Comparison of ENCODE assay signal across 25 mouse cellular contexts in the genomic region with DNA sequence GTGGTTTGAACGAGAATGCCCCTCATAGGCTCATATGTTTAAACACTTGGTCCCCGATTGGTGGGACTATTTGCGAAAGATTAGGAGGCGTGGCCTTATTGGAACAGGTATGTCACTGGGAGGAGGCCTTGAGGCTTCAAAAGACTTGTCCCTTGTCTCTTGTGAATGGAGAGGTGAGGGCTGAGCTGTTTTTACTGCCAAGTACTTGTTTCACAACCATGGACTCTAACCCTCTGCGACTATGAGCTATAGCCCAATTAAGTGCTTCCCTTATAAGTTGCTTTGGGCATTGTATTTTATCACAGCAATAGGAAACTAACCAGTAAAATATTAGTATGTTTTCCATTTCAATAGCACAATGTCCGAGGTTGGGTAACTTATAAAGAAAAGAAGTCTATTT.
DNase-seq lines count a peak whose midpoint lies in the region; ATAC-seq and TF ChIP-seq lines count a peak whose summit lies in the region.
"Had no signal": no experiment of that assay in that cellular context is flagged by ENCODE, and none has a peak within 500 bp of the region (broad histone marks: within the 10 kb centered on the region; RNA-seq: fewer than 3 reads in every experiment).

No protein-coding gene starts in this region.

- TF ChIP-seq CTCF in liver, adult 2 months (IDR thresholded peaks at IDR 0.05; ENCODE audit: low read depth, low read length) = no peak

- no peaks in the 10 kb centered on the region for H3K27me3 ChIP-seq in liver, adult 2 months (ENCODE audit: control insufficient read depth, insufficient read depth, low read length)
- no peaks in the 10 kb centered on the region for H3K27me3 ChIP-seq in liver, embryonic 12.5 days (replicated peaks)
- no peaks in the 10 kb centered on the region for H3K27me3 ChIP-seq in intestine, embryonic 16.5 days (replicated peaks; ENCODE audit: control insufficient read depth, insufficient read depth, low read length)
- H3K27me3 ChIP-seq: CH12.LX; embryonic facial prominence, embryonic 12.5 days; forebrain, embryonic 12.5 days; Patski had no signal

- H3K9me3 ChIP-seq in liver, embryonic 12.5 days (replicated peaks) = no peaks in the 10 kb centered on the region
- no peaks in the 10 kb centered on the region for H3K9me3 ChIP-seq in intestine, embryonic 16.5 days (ENCODE audit: control insufficient read depth, low read length)
- H3K9me3 ChIP-seq: embryonic facial prominence, embryonic 10.5 days; embryonic facial prominence, embryonic 12.5 days; forebrain, embryonic 10.5 days; forebrain, embryonic 12.5 days had no signal

- peaks cover 6% of the 10 kb centered on the region for H3K4me1 ChIP-seq in liver, adult 2 months (ENCODE audit: control insufficient read depth, insufficient read depth, low read length)
- no peaks in the 10 kb centered on the region for H3K4me1 ChIP-seq in liver, embryonic 12.5 days
- no peaks in the 10 kb centered on the region for H3K4me1 ChIP-seq in intestine, embryonic 16.5 days (ENCODE audit: control insufficient read depth, insufficient read depth, low read length)
- H3K4me1 ChIP-seq: forebrain, embryonic 12.5 days had no signal

- peak; percentile 90 for DNase-seq in liver, adult 2 months (ENCODE audit: extremely low read depth, low read depth, low spot score)
- no peak for DNase-seq in layer of hippocampus, adult 9-10 months (ENCODE audit: low spot score)
- no peak for DNase-seq in kidney, adult 9 months
- DNase-seq: adrenal gland, adult 8-10 months; adrenal gland, postnatal 14 days; adrenal gland, postnatal 36 days; B cell, adult 2 months; cerebellum, adult 11-12 months; cerebellum, adult 2 months; cerebellum, adult 9-10 months; cerebellum, postnatal 10 days; cerebellum, postnatal 25 days had no signal

- 53% methylated on average over 6 of the region's 6 CpGs for WGBS in liver, adult 2 months
- 62% methylated on average over 6 of the region's 6 CpGs for WGBS in liver, embryonic 12.5 days (ENCODE audit: insufficient replicate concordance)
- WGBS in intestine, embryonic 16.5 days = 87% methylated on average over 6 of the region's 6 CpGs

- no peaks in the 10 kb centered on the region for H3K36me3 ChIP-seq in liver, adult 2 months (ENCODE audit: control insufficient read depth, insufficient read depth, low read length)
- H3K36me3 ChIP-seq in liver, embryonic 12.5 days = no peaks in the 10 kb centered on the region
- no peaks in the 10 kb centered on the region for H3K36me3 ChIP-seq in intestine, embryonic 16.5 days (ENCODE audit: control insufficient read depth, insufficient read depth, low read length)
- H3K36me3 ChIP-seq: embryonic facial prominence, embryonic 10.5 days; embryonic facial prominence, embryonic 12.5 days; forebrain, embryonic 10.5 days; forebrain, embryonic 12.5 days; G1E had no signal

- no peak overlapping the region for H3K27ac ChIP-seq in liver, adult 2 months (replicated peaks; ENCODE audit: insufficient read depth, low read depth, low read length)
- H3K27ac ChIP-seq in liver, embryonic 12.5 days = no peak overlapping the region
- H3K27ac ChIP-seq in intestine, embryonic 16.5 days (ENCODE audit: low read length) = no peak overlapping the region
- H3K27ac ChIP-seq: embryonic facial prominence, embryonic 10.5 days; embryonic facial prominence, embryonic 12.5 days; forebrain, embryonic 10.5 days; forebrain, embryonic 12.5 days had no signal

- ATAC-seq in liver, embryonic 12.5 days = no peak
- ATAC-seq in intestine, embryonic 16.5 days = peak; percentile 76
- ATAC-seq: activated CD4-positive, CD25-positive, alpha-beta regulatory T cell, adult 4 months; CD4-positive, CD25-positive, alpha-beta regulatory T cell, adult 4 months; forebrain, embryonic 14.5 days; forebrain, embryonic 16.5 days; Patski had no signal

- H3K79me2 ChIP-seq in liver, adult 2 months (ENCODE audit: control insufficient read depth, insufficient read depth, low read length) = no peaks in the 10 kb centered on the region

- H3K4me2 ChIP-seq in liver, embryonic 12.5 days = no peak overlapping the region
- no peak overlapping the region for H3K4me2 ChIP-seq in intestine, embryonic 16.5 days (ENCODE audit: low read depth, low read length)
- H3K4me2 ChIP-seq: embryonic facial prominence, embryonic 12.5 days; forebrain, embryonic 12.5 days had no signal

- H3K4me3 ChIP-seq in liver, adult 2 months (ENCODE audit: insufficient read depth, low read depth, low read length) = no peak overlapping the region
- no peak overlapping the region for H3K4me3 ChIP-seq in liver, embryonic 12.5 days
- H3K4me3 ChIP-seq in intestine, embryonic 16.5 days (ENCODE audit: low read length) = no peak overlapping the region
- H3K4me3 ChIP-seq: embryonic facial prominence, embryonic 10.5 days; embryonic facial prominence, embryonic 12.5 days; forebrain, embryonic 10.5 days; forebrain, embryonic 12.5 days had no signal

- TF ChIP-seq POLR2A in liver, adult 2 months (IDR thresholded peaks at IDR 0.05; ENCODE audit: extremely low read depth, insufficient read depth, low read length) = no peak

- no peak overlapping the region for H3K9ac ChIP-seq in liver, adult 2 months (ENCODE audit: low read depth, low read length)
- no peak overlapping the region for H3K9ac ChIP-seq in liver, embryonic 12.5 days
- H3K9ac ChIP-seq in intestine, embryonic 16.5 days (ENCODE audit: low read depth, low read length) = no peak overlapping the region
- H3K9ac ChIP-seq: embryonic facial prominence, embryonic 12.5 days; forebrain, embryonic 12.5 days had no signal
